Mouse (Mus musculus) limb, embryonic 10.5 days (tissue): ENCODE results near the gene Ndufb4. TPM values are rescaled to one million over a fixed set of nuclear protein-coding genes. Genes with fewer than 3 reads are reported as not detected.
"Not testable (repeated sequence)": the region's sequence is repeated elsewhere in the genome, so short reads cannot be mapped to it uniquely, and the experiment has no call there.

Experiments used
- DNase-seq: peaks from one replicate; pipeline ENCODE4 v3.0.0-alpha.2; 2017; ENCODE audit warnings: low spot score
- H3K27ac ChIP-seq: fragments of 300-500 bp; sonication (generic); 2 replicates; pipeline ENCODE4 v1.5.1; 2016; ENCODE audit warnings: mild to moderate bottlenecking
- H3K27me3 ChIP-seq: fragments of 300-500 bp; sonication (generic); 2 replicates; pipeline ENCODE4 v1.6.1; 2016; ENCODE audit warnings: low read depth, mild to moderate bottlenecking; ENCODE audit not compliant: poor library complexity, severe bottlenecking
- H3K36me3 ChIP-seq: fragments of 300-500 bp; sonication (generic); 2 replicates; pipeline ENCODE4 v1.6.1; 2016; ENCODE audit warnings: mild to moderate bottlenecking, moderate library complexity
- H3K4me1 ChIP-seq: fragments of 300-500 bp; sonication (generic); 2 replicates; pipeline ENCODE4 v1.6.1; 2016
- H3K4me3 ChIP-seq: fragments of 300-500 bp; sonication (generic); 2 replicates; pipeline ENCODE4 v1.5.1; 2016; ENCODE audit warnings: mild to moderate bottlenecking, moderate library complexity
- H3K9me3 ChIP-seq: fragments of 300-500 bp; sonication (generic); replicated peaks from 2 replicates; pipeline ENCODE4 v1.6.1; 2016; ENCODE audit warnings: mild to moderate bottlenecking
- WGBS: fragments of 180-500 bp; shearing (Covaris S2); methylation state at CpG from one replicate; pipeline ENCODE4 v1.1.7; 2016; 5-methylcytosine and 5-hydroxymethylcytosine counted together
- polyA plus RNA-seq: library from polyadenylated mRNA; unstranded; fragments of >200 nt; fragmentation: Nextera tagmentation; extraction: Ambion mirVana; gene quantifications from 2 replicates; pipeline ENCODE4 v1.2.1, GENCODE M21; 2016

The Ndufb4 gene
- polyA plus RNA-seq, 1 experiment from 2014 or later, result 46.7 TPM

DNA sequence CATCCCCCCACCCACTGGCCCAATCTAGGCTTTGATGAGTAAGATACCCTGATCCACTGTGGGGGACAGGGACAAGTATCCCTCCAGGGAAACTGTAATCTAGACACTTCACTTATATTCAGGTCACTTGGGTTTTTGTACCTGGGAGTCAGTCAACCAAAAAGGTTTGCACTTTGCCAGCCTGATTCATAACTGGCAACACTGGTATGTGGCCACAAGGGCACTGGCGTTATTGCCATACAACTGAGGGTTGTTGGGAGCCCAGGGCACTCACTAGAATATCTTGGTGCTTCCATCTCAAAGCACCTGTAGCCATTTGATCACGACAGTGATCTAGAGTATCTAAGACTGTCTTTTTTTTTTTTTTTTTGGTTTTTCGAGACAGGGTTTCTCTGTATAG lies 8.5 kb downstream of the Ndufb4 start:
- Histone ChIP-seq H3K9me3 (no peaks in the 10 kb centered on the region), H3K4me1 (no peaks in the 10 kb centered on the region), H3K27ac (no peak overlapping the region), H3K4me3 (no peak overlapping the region), H3K27me3 (no peaks in the 10 kb centered on the region), H3K36me3 (peaks cover 45% of the 10 kb centered on the region)
- no peak for DNase-seq
- 91% methylated on average over 3 of the region's 3 CpGs for WGBS

DNA sequence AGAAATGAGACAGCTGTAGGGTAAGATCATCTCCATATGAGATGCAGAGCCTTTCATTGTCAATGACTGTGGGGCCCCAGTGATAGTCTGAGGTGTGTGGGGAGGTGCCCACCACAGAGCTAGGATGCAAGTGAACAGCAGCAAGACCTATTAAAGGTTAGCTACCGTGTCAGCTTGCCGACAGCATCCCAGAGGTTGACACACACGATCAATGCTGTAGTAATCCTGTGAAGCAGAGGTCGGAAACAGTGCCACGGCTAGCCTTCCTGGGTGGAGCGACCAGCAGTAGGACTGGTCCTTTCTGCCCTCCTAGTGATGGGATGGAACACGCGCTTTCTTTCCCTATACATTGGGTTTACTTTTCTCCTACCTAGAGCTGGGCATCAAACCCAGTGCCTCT lies 9.0 kb downstream of the Ndufb4 start:
- Histone ChIP-seq H3K4me1 (no peaks in the 10 kb centered on the region), H3K9me3 (no peaks in the 10 kb centered on the region), H3K27me3 (no peaks in the 10 kb centered on the region), H3K27ac (no peak overlapping the region), H3K4me3 (no peak overlapping the region), H3K36me3 (peaks cover 42% of the 10 kb centered on the region)
- 93% methylated on average over 8 of the region's 8 CpGs for WGBS
- no peak for DNase-seq

DNA sequence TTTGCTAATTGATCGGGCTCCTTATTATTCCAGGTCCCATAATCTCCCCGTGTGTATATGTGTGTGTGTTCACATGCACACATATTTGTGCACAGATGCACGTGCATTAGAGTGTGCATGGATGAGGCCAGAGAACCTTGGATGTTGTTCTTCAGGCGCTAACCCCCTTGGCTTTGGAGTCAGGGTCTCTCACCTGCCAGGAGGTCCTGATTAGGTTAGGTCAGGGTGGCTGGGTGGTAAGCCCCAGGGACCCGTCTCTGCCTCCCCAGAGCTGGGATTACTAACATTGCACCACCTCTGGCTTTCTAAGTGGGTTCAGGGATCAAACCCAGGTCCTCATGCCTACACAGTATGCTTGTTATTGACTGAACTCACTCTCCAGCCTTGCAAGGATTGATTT lies 9.8 kb downstream of the Ndufb4 start:
- DNase-seq, result no peak
- Histone ChIP-seq H3K27ac (no peak overlapping the region), H3K4me1 (no peaks in the 10 kb centered on the region), H3K36me3 (peaks cover 42% of the 10 kb centered on the region), H3K27me3 (no peaks in the 10 kb centered on the region), H3K4me3 (no peak overlapping the region), H3K9me3 (no peaks in the 10 kb centered on the region)
- WGBS, result 91% methylated on average over 5 of the region's 5 CpGs

DNA sequence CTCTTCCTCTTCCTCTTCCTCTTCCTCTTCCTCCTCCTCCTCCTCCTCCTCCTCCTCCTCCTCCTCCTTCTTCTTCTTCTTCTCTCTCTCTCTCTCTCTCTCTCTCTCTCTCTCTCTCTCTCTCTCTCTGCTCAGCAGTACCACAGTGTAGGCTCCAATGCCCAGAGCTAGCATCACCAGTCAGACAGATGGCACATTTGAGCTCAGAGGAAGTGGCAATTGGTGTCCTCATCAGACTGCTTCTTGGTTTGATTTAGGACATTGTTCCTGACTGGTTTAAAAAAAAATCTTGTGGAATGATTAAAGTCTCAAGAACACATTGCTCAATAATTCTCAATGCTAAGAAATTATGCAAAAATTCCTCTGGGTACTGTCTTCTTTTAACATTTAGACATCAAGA lies 13.7 kb downstream of the Ndufb4 start:
- H3K36me3 ChIP-seq, result peaks cover 13% of the 10 kb centered on the region
- H3K27ac ChIP-seq, H3K9me3 ChIP-seq, DNase-seq, H3K27me3 ChIP-seq, H3K4me3 ChIP-seq, H3K4me1 ChIP-seq: not testable (repeated sequence)

DNA sequence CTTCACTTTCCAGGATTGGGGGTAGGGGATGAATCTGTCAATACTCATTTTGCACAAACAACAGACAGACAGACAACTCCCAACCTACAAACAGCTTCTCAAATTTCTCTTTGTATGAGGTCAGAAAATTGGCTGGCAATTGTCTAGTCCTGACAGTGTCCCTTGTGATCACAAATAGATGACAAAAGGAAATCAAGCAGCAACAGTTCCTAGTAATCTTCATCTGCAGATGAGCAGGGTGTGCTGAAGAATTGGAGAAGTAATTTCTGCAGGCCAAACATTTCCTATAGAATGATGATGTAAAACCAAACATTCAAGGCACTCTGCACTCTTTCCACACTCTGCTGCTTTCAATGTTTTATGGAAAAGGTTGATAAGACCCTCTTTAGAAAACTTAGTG lies 16.5 kb downstream of the Ndufb4 start:
- no peak overlapping the region for H3K27ac ChIP-seq
- DNase-seq, result no peak
- no peaks in the 10 kb centered on the region for H3K9me3 ChIP-seq
- H3K4me1 ChIP-seq, result no peaks in the 10 kb centered on the region
- H3K36me3 ChIP-seq, result no peaks in the 10 kb centered on the region
- no peaks in the 10 kb centered on the region for H3K27me3 ChIP-seq
- H3K4me3 ChIP-seq, result no peak overlapping the region

DNA sequence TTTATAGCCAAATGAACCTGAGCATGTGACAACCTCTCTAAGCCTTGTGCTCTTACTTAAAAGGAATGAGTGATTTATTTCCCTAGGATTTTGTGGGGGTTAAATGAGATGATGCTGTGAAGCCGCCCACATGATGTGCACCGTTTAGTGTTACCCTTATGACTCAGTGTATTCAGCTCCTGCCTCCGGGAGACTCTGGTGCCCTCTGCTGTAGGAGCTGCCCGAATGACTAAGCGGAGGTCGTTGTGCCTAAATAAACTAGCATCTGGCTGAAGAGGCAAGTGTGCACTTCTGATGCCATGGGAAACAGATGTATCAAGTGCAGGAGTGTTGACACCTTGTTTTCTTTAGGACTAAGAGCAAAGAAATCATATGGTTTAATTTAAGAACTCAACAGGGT lies 18.1 kb downstream of the Ndufb4 start:
- H3K9me3 ChIP-seq, result no peaks in the 10 kb centered on the region
- WGBS, result 52% methylated on average over 6 of the region's 6 CpGs
- H3K4me3 ChIP-seq, result no peak overlapping the region

DNA sequence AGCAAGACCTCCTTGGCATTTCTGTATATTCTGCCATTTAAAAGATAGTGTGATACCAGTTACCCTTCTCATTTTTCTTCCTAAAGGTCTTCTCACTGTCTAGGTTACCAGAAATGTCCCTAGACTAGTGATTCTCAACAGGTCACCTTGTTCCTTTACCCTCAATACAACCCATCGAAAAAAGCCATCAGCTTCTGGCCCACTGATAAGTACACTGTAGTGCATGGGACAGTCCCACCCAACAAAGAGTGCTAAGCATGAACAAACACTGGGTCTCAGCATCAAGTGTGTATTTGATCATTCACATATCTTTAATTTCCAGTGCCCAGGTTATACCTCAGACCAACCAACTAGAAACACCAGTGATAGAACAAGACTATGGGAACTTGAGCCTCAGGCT lies 19.2 kb downstream of the Ndufb4 start:
- WGBS, result 85% methylated on average over 1 of the region's 1 CpGs
- Histone ChIP-seq H3K9me3 (no peaks in the 10 kb centered on the region), H3K4me3 (no peak overlapping the region), H3K36me3 (no peaks in the 10 kb centered on the region), H3K27ac (no peak overlapping the region), H3K4me1 (no peaks in the 10 kb centered on the region), H3K27me3 (no peaks in the 10 kb centered on the region)
- no peak for DNase-seq

More for the DNA sequence above, 18.1 kb downstream of the Ndufb4 start:
- Histone ChIP-seq H3K27ac (no peak overlapping the region), H3K4me1 (no peaks in the 10 kb centered on the region), H3K27me3 (no peaks in the 10 kb centered on the region), H3K36me3 (no peaks in the 10 kb centered on the region)
- no peak for DNase-seq

DNA sequence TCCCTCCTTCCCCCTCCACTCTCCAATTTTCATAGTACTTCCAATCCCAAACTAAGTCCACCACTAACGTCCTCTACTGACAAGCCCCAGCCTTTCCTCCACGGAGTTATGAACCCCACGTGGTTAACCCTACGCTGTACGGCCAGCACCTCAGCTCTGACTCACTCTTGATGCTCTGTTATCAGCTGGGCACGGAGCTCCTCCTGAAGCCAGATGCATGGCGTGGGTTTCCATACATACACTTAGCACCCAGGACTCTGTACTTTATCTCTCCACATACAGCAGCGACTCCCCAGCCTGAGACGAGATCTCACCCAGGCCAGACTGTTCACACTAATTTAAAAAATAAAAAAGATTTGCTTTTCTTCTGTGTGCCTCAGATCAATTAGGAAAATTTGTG lies 19.7 kb downstream of the Ndufb4 start:
- H3K27me3 ChIP-seq, result no peaks in the 10 kb centered on the region
- 68% methylated on average over 9 of the region's 9 CpGs for WGBS
- H3K9me3 ChIP-seq, result no peaks in the 10 kb centered on the region
- no peaks in the 10 kb centered on the region for H3K4me1 ChIP-seq
- DNase-seq, result no peak
- H3K27ac ChIP-seq, result no peak overlapping the region
- no peaks in the 10 kb centered on the region for H3K36me3 ChIP-seq
- no peak overlapping the region for H3K4me3 ChIP-seq

DNA sequence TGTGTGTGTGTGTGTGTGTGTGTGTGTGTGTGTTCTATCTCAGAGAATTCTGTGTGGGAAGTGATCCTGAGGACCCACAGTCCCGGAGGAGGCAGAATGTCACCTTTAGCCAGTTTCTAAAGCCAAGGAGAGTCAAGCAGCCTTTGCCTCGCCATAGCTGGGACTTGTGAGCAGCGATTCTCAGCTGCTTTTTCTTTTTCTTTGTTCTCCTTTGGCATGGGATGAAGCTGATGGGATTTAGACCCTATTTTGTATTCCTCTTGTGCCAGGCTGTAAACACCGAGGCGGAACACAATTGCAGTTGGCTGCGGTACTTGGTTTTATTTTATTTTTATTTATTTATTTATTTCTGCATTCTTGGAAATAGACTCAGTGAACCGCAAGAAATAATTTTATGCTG lies 25.2 kb downstream of the Ndufb4 start:
- no peak overlapping the region for H3K4me3 ChIP-seq
- no peak overlapping the region for H3K27ac ChIP-seq
- no peaks in the 10 kb centered on the region for H3K4me1 ChIP-seq
- WGBS, result 94% methylated on average over 7 of the region's 7 CpGs
- no peak for DNase-seq
- H3K9me3 ChIP-seq, result no peaks in the 10 kb centered on the region
- no peaks in the 10 kb centered on the region for H3K36me3 ChIP-seq
- H3K27me3 ChIP-seq, result no peaks in the 10 kb centered on the region

DNA sequence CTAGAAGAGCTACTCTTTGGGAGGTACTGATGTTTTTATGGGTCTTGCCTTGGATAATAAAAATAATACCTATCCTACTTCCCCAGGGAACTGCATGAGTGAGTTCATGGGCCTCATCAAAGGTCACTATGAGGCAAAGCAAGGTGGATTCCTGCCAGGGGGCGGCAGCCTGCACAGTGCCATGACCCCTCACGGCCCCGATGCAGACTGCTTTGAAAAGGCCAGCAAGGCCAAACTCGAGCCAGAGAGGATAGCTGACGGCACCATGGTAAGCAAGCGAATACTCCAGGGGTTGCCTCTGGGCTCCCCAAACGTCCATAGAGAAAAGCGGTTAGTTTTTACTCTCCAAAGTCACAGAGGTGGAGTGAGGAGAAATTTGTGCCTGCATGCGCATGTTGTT lies 25.9 kb downstream of the Ndufb4 start:
- Histone ChIP-seq H3K27ac (no peak overlapping the region), H3K4me1 (no peaks in the 10 kb centered on the region), H3K9me3 (no peaks in the 10 kb centered on the region), H3K36me3 (no peaks in the 10 kb centered on the region), H3K4me3 (no peak overlapping the region), H3K27me3 (no peaks in the 10 kb centered on the region)
- no peak for DNase-seq
- WGBS, result 81% methylated on average over 9 of the region's 9 CpGs

DNA sequence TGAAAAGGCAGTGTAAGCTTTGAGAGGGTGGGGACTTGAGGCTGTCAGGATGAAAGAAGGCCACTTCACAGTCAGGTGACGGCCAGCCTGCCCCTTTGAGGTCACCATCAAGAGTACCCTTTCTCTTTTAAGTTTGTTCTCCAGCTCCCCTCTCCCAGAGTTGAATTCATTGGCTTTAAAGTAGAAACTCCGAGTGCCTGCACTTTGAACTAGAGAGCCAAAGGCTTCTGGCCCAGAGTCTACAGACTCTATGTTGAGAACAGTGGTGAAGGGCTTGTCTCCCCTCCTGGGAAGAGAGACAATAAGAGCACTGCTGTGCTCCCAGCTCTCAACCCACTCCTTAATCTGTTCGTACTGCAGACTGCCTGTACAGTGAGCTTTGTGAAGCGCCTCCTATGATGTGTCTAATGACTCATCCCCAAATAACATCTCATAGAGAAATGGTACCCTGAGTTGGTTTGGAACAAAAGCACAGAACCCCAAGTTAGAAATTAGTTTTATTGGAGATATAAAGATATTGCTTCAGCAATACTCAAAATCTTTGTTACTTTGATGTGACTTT lies 27.8 kb downstream of the Ndufb4 start:
- Histone ChIP-seq H3K9me3 (no peaks in the 10 kb centered on the region), H3K36me3 (no peaks in the 10 kb centered on the region), H3K4me3 (no peak overlapping the region), H3K27me3 (no peaks in the 10 kb centered on the region), H3K27ac (no peak overlapping the region), H3K4me1 (no peaks in the 10 kb centered on the region)
- WGBS, result 47% methylated on average over 4 of the region's 4 CpGs
- DNase-seq, result no peak

DNA sequence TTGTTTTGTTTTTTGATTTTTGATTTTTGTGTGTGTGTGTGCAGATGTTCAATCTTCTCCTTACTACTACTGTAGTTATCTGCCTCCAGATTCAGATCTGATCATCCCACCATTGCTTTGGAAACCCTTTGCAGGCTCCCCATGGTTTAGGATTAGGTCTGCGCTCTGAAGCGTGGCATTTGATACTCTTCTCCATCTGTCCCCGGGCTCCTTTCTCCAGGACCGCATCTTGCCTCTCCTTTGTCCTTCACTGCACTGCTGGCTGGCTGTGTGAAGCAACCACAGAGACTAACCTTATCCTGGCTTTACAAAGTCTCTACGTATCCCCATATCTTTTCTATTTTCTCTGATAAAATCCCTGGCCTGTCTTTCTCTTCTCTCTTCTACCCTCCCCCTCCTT lies 31.3 kb downstream of the Ndufb4 start:
- no peaks in the 10 kb centered on the region for H3K4me1 ChIP-seq
- H3K9me3 ChIP-seq, result no peaks in the 10 kb centered on the region
- no peak overlapping the region for H3K27ac ChIP-seq
- no peaks in the 10 kb centered on the region for H3K27me3 ChIP-seq
- WGBS, result 75% methylated on average over 5 of the region's 5 CpGs
- H3K4me3 ChIP-seq, result no peak overlapping the region
- no peaks in the 10 kb centered on the region for H3K36me3 ChIP-seq
- no peak for DNase-seq

DNA sequence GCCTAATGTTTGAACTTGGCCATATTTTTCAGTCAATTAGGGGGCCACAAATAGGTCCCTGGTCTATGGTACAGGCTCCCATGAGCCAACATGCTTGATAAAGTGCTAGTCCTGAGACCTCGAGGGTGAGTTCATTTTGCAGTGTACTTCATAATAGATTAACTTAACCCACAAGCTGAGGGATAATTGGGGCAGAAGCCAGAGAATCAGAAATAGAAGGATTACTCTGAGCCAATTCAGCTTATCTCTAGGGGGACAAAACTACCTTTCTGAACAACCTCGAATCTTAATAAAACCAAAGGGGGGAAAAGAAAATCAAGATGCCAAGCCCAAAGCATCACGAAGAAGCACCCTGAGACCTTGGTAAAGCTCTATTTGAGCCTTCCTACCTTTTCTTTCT lies 31.9 kb downstream of the Ndufb4 start:
- Histone ChIP-seq H3K36me3 (no peaks in the 10 kb centered on the region), H3K4me1 (peaks cover 5% of the 10 kb centered on the region)
- 81% methylated on average over 3 of the region's 3 CpGs for WGBS

DNA sequence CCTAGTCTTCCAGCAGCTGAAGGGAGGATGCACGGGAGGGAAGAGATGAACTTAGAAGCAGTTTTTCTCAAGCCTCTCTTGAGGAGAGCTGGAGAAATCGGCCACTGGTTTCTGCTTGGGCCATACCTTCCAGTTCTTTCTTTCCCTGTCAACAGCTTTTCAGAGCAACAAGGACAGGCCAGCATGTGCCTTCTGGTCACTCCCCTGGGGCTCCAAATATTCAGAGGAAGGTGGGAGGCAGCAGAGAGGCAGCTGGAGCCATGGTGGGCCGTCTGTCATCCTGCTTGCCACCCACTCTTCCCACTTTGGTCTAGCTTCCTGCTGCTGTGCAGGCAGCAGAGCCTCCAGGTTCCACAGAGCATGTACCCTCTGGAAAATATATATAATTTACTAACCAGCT lies 36.6 kb downstream of the Ndufb4 start:
- no peaks in the 10 kb centered on the region for H3K9me3 ChIP-seq
- no peaks in the 10 kb centered on the region for H3K36me3 ChIP-seq
- 29% methylated on average over 3 of the region's 3 CpGs for WGBS
- no peaks in the 10 kb centered on the region for H3K27me3 ChIP-seq
- peak overlapping the region; percentile 65; the same call in 1 of the 2 replicates for H3K27ac ChIP-seq
- H3K4me1 ChIP-seq, result peaks cover 19% of the 10 kb centered on the region
- DNase-seq, result no peak
- H3K4me3 ChIP-seq, result no peak overlapping the region

More for the DNA sequence above, 31.9 kb downstream of the Ndufb4 start:
- DNase-seq, result no peak
- Histone ChIP-seq H3K27ac (no peak overlapping the region), H3K4me3 (no peak overlapping the region), H3K27me3 (no peaks in the 10 kb centered on the region), H3K9me3 (no peaks in the 10 kb centered on the region)
